Mouse (Mus musculus) embryonic fibroblast, embryonic 13.5 days (primary cell): ENCODE measurements around the gene Sycp2.

Experiments used
- CTCF ChIP-seq: IDR thresholded peaks from 2 replicates; pipeline ENCODE4 v1.5.1; 2011; ENCODE audit warnings: mild to moderate bottlenecking, control low read depth, low read length, moderate library complexity, borderline replicate concordance; ENCODE audit not compliant: insufficient read depth
- POLR2A ChIP-seq: IDR thresholded peaks from 2 replicates; pipeline ENCODE4 v1.6.1; 2011; ENCODE audit warnings: low read depth, mild to moderate bottlenecking, control low read depth, low read length, moderate library complexity

DNA sequence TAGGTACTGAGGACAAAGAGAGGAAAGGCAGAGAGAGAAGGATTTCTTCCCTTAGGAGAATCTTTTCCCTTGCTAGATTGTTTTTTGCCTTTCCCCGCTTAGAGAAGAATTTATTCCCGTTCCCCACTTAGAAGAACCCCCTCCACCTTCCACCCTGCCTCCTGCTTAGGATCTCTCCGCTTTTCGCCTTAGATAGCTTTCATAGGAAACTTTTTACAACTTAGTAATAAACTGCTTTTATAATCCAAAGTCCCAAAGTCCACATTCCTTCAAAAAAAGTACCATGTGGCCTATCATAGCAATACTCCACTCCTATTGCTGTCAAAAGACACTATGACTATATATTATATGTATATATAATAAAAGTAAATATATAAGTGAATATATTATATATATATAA, 64.9 kb downstream of the Sycp2 start:
- TF ChIP-seq CTCF: no peak
- no peak for TF ChIP-seq POLR2A
